Mouse (Mus musculus): ENCODE measurements at regions not wholly inside any gene's neighbourhood (a gene's known extent, or its start where the extent isn't known, plus 50 kb on each side); places are given as distances from the start of the nearest gene placed in this dataset.

- DNase-seq (ENCODE audit: low spot score): no peak
- H3K4me3 ChIP-seq (ENCODE audit: low read depth, low read length): no peak overlapping the region
- H3K9me3 ChIP-seq (ENCODE audit: control insufficient read depth, low read length): no peaks in the 10 kb centered on the region
- H3K36me3 ChIP-seq (ENCODE audit: control insufficient read depth, insufficient read depth, low read length): no peaks in the 10 kb centered on the region
- H3K4me2 ChIP-seq (ENCODE audit: low read length): no peak overlapping the region
- 79% methylated on average over 1 of the region's 1 CpGs for WGBS
- no peak for ATAC-seq (replicated peaks; ENCODE audit: low FRiP score, low TSS enrichment, low read depth)
- H3K27ac ChIP-seq (ENCODE audit: low read depth): no peak overlapping the region
- H3K27me3 ChIP-seq (replicated peaks; ENCODE audit: control insufficient read depth, insufficient read depth, low read length): no peaks in the 10 kb centered on the region
- H3K4me1 ChIP-seq (replicated peaks; ENCODE audit: control insufficient read depth, insufficient read depth, low read length): no peaks in the 10 kb centered on the region
- no peak overlapping the region for H3K9ac ChIP-seq (ENCODE audit: low read length)
Observed at GRCm38 (mm10) chr9:93130561-93130960, 588.5 kb downstream of the Plod2 start.

GRCm38 (mm10) chr9:93131620-93132200 is 589.7 kb downstream of the Plod2 start:
- ATAC-seq (replicated peaks; ENCODE audit: low FRiP score, low TSS enrichment, low read depth): no peak
- no peak for DNase-seq (ENCODE audit: low spot score)
- H3K36me3 ChIP-seq (ENCODE audit: control insufficient read depth, insufficient read depth, low read length): no peaks in the 10 kb centered on the region
- no peak overlapping the region for H3K4me3 ChIP-seq (ENCODE audit: low read depth, low read length)
- no peak overlapping the region for H3K4me2 ChIP-seq (ENCODE audit: low read length)
- H3K27ac ChIP-seq (ENCODE audit: low read depth): no peak overlapping the region
- H3K4me1 ChIP-seq (replicated peaks; ENCODE audit: control insufficient read depth, insufficient read depth, low read length): no peaks in the 10 kb centered on the region
- H3K9ac ChIP-seq (ENCODE audit: low read length): no peak overlapping the region
- H3K27me3 ChIP-seq (replicated peaks; ENCODE audit: control insufficient read depth, insufficient read depth, low read length): no peaks in the 10 kb centered on the region
- no peaks in the 10 kb centered on the region for H3K9me3 ChIP-seq (ENCODE audit: control insufficient read depth, low read length)

GRCm38 (mm10) chr9:93136349-93136748 is 594.3 kb downstream of the Plod2 start:
- no peaks in the 10 kb centered on the region for H3K36me3 ChIP-seq (ENCODE audit: control insufficient read depth, insufficient read depth, low read length)
- no peak overlapping the region for H3K4me2 ChIP-seq (ENCODE audit: low read length)
- no peaks in the 10 kb centered on the region for H3K4me1 ChIP-seq (replicated peaks; ENCODE audit: control insufficient read depth, insufficient read depth, low read length)
- H3K27ac ChIP-seq (ENCODE audit: low read depth): no peak overlapping the region
- 81% methylated on average over 1 of the region's 1 CpGs for WGBS
- H3K27me3 ChIP-seq (replicated peaks; ENCODE audit: control insufficient read depth, insufficient read depth, low read length): no peaks in the 10 kb centered on the region
- H3K4me3 ChIP-seq (ENCODE audit: low read depth, low read length): no peak overlapping the region
- ATAC-seq (replicated peaks; ENCODE audit: low FRiP score, low TSS enrichment, low read depth) (no peak), DNase-seq (ENCODE audit: low spot score) (no peak)
- H3K9me3 ChIP-seq (ENCODE audit: control insufficient read depth, low read length): no peaks in the 10 kb centered on the region
- H3K9ac ChIP-seq (ENCODE audit: low read length): no peak overlapping the region

- Histone ChIP-seq H3K36me3 (ENCODE audit: control insufficient read depth, insufficient read depth, low read length) (no peaks in the 10 kb centered on the region), H3K4me3 (ENCODE audit: low read depth, low read length) (no peak overlapping the region), H3K27me3 (replicated peaks; ENCODE audit: control insufficient read depth, insufficient read depth, low read length) (no peaks in the 10 kb centered on the region), H3K4me1 (replicated peaks; ENCODE audit: control insufficient read depth, insufficient read depth, low read length) (no peaks in the 10 kb centered on the region), H3K27ac (ENCODE audit: low read depth) (no peak overlapping the region), H3K9ac (ENCODE audit: low read length) (no peak overlapping the region), H3K4me2 (ENCODE audit: low read length) (no peak overlapping the region), H3K9me3 (ENCODE audit: control insufficient read depth, low read length) (no peaks in the 10 kb centered on the region)
- no peak for ATAC-seq (replicated peaks; ENCODE audit: low FRiP score, low TSS enrichment, low read depth)
- DNase-seq (ENCODE audit: low spot score): no peak
Observed at GRCm38 (mm10) chr9:93170071-93170470, 628.0 kb downstream of the Plod2 start.

GRCm38 (mm10) chr9:93186638-93187037 is 644.6 kb downstream of the Plod2 start:
- Histone ChIP-seq H3K4me3 (ENCODE audit: low read depth, low read length) (no peak overlapping the region), H3K27me3 (replicated peaks; ENCODE audit: control insufficient read depth, insufficient read depth, low read length) (no peaks in the 10 kb centered on the region), H3K4me2 (ENCODE audit: low read length) (no peak overlapping the region), H3K27ac (ENCODE audit: low read depth) (no peak overlapping the region), H3K36me3 (ENCODE audit: control insufficient read depth, insufficient read depth, low read length) (no peaks in the 10 kb centered on the region), H3K9me3 (ENCODE audit: control insufficient read depth, low read length) (no peaks in the 10 kb centered on the region), H3K9ac (ENCODE audit: low read length) (no peak overlapping the region), H3K4me1 (replicated peaks; ENCODE audit: control insufficient read depth, insufficient read depth, low read length) (no peaks in the 10 kb centered on the region)
- ATAC-seq (replicated peaks; ENCODE audit: low FRiP score, low TSS enrichment, low read depth) (no peak), DNase-seq (ENCODE audit: low spot score) (no peak)
- 49% methylated on average over 1 of the region's 1 CpGs for WGBS

- H3K4me3 ChIP-seq (ENCODE audit: low read depth, low read length): no peak overlapping the region
- H3K36me3 ChIP-seq (ENCODE audit: control insufficient read depth, insufficient read depth, low read length): no peaks in the 10 kb centered on the region
- no peak overlapping the region for H3K4me2 ChIP-seq (ENCODE audit: low read length)
- H3K27me3 ChIP-seq (replicated peaks; ENCODE audit: control insufficient read depth, insufficient read depth, low read length): no peaks in the 10 kb centered on the region
- no peaks in the 10 kb centered on the region for H3K9me3 ChIP-seq (ENCODE audit: control insufficient read depth, low read length)
- no peak overlapping the region for H3K27ac ChIP-seq (ENCODE audit: low read depth)
- DNase-seq (ENCODE audit: low spot score) (no peak), ATAC-seq (replicated peaks; ENCODE audit: low FRiP score, low TSS enrichment, low read depth) (no peak)
- no peaks in the 10 kb centered on the region for H3K4me1 ChIP-seq (replicated peaks; ENCODE audit: control insufficient read depth, insufficient read depth, low read length)
- H3K9ac ChIP-seq (ENCODE audit: low read length): no peak overlapping the region
Observed at GRCm38 (mm10) chr9:93232562-93232961, 690.5 kb downstream of the Plod2 start.

GRCm38 (mm10) chr9:93252146-93252545 is 710.1 kb downstream of the Plod2 start:
- no peaks in the 10 kb centered on the region for H3K27me3 ChIP-seq (replicated peaks; ENCODE audit: control insufficient read depth, insufficient read depth, low read length)
- no peak overlapping the region for H3K27ac ChIP-seq (ENCODE audit: low read depth)
- H3K4me1 ChIP-seq (replicated peaks; ENCODE audit: control insufficient read depth, insufficient read depth, low read length): no peaks in the 10 kb centered on the region
- no peak overlapping the region for H3K4me3 ChIP-seq (ENCODE audit: low read depth, low read length)
- H3K9ac ChIP-seq (ENCODE audit: low read length): no peak overlapping the region
- no peak overlapping the region for H3K4me2 ChIP-seq (ENCODE audit: low read length)
- ATAC-seq (replicated peaks; ENCODE audit: low FRiP score, low TSS enrichment, low read depth): peak; percentile 47; the same call in 1 of the 2 replicates
- no peak for DNase-seq (ENCODE audit: low spot score)
- 64% methylated on average over 3 of the region's 3 CpGs for WGBS
- no peaks in the 10 kb centered on the region for H3K9me3 ChIP-seq (ENCODE audit: control insufficient read depth, low read length)
- no peaks in the 10 kb centered on the region for H3K36me3 ChIP-seq (ENCODE audit: control insufficient read depth, insufficient read depth, low read length)

- Histone ChIP-seq H3K9ac (ENCODE audit: low read length) (no peak overlapping the region), H3K4me1 (replicated peaks; ENCODE audit: control insufficient read depth, insufficient read depth, low read length) (no peaks in the 10 kb centered on the region), H3K4me2 (ENCODE audit: low read length) (no peak overlapping the region), H3K27ac (ENCODE audit: low read depth) (no peak overlapping the region), H3K4me3 (ENCODE audit: low read depth, low read length) (no peak overlapping the region), H3K36me3 (ENCODE audit: control insufficient read depth, insufficient read depth, low read length) (no peaks in the 10 kb centered on the region), H3K27me3 (replicated peaks; ENCODE audit: control insufficient read depth, insufficient read depth, low read length) (no peaks in the 10 kb centered on the region), H3K9me3 (ENCODE audit: control insufficient read depth, low read length) (no peaks in the 10 kb centered on the region)
- no peak for ATAC-seq (replicated peaks; ENCODE audit: low FRiP score, low TSS enrichment, low read depth)
- no peak for DNase-seq (ENCODE audit: low spot score)
- 68% methylated on average over 2 of the region's 2 CpGs for WGBS
Observed at GRCm38 (mm10) chr9:93297332-93297731, 755.3 kb downstream of the Plod2 start.

GRCm38 (mm10) chr9:93306753-93307152 is 764.7 kb downstream of the Plod2 start:
- DNase-seq (ENCODE audit: low spot score) (no peak), ATAC-seq (replicated peaks; ENCODE audit: low FRiP score, low TSS enrichment, low read depth) (no peak)
- Histone ChIP-seq H3K4me1 (replicated peaks; ENCODE audit: control insufficient read depth, insufficient read depth, low read length) (no peaks in the 10 kb centered on the region), H3K9ac (ENCODE audit: low read length) (no peak overlapping the region), H3K27ac (ENCODE audit: low read depth) (no peak overlapping the region), H3K4me3 (ENCODE audit: low read depth, low read length) (no peak overlapping the region), H3K27me3 (replicated peaks; ENCODE audit: control insufficient read depth, insufficient read depth, low read length) (no peaks in the 10 kb centered on the region), H3K9me3 (ENCODE audit: control insufficient read depth, low read length) (no peaks in the 10 kb centered on the region), H3K36me3 (ENCODE audit: control insufficient read depth, insufficient read depth, low read length) (no peaks in the 10 kb centered on the region), H3K4me2 (ENCODE audit: low read length) (no peak overlapping the region)
- WGBS: 52% methylated on average over 2 of the region's 2 CpGs

Measured in intestine, embryonic 14.5 days (tissue).